Comparison of ENCODE assay signal across 8 mouse cellular contexts in the genomic region with DNA sequence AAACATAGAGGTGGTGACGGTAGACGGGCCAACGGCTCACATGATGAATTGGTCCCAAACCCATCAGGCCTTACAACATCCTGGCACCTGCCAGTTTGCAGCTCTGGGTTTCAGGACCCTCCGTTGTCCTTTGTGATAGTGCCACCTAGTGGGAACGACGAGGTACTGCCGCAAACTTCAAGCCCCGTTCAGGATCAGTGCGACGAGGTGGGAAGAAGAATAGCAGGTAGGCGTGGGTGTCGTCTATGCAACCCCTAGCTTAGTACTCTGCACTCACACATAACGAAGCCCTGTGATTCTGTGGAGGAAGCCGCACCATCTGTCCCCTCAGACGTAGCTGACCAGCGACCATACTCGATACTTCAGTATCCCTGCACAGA. TPM values are rescaled to one million over a fixed set of nuclear protein-coding genes. Genes with fewer than 3 reads are reported as not detected.
DNase-seq lines count a peak whose midpoint lies in the region; ATAC-seq lines count a peak whose summit lies in the region.

No protein-coding gene starts in this region.

- DNase-seq in WW6 (ENCODE audit: low read depth, low spot score): peak; percentile 85
- DNase-seq in cerebellum, postnatal 4 days (ENCODE audit: low spot score in 2 of 2): peak; percentile 72 to 90
- peak; percentile 86 for DNase-seq in gastrocnemius, adult 18-20 months (ENCODE audit: low spot score)
- DNase-seq in left cerebral cortex, adult 11 months (ENCODE audit: low spot score): peak; percentile 67
- peak; percentile 87 for DNase-seq in lung, postnatal 36 days
- peak; percentile 92 for DNase-seq in retina, embryonic 14.5 days (ENCODE audit: low spot score)
- DNase-seq in thymus, postnatal 36 days: peak; percentile 85 to 88

- peaks cover 38% of the 10 kb centered on the region for H3K4me1 ChIP-seq in hindbrain, embryonic 15.5 days (replicated peaks)

- peak overlapping the region; percentile 94 for H3K27ac ChIP-seq in hindbrain, embryonic 15.5 days (replicated peaks)

- no peak for ATAC-seq in hindbrain, embryonic 15.5 days (ENCODE audit: low FRiP score, low read depth)

- peak overlapping the region; percentile 62 for H3K9ac ChIP-seq in hindbrain, embryonic 15.5 days

- H3K27me3 ChIP-seq in hindbrain, embryonic 15.5 days: no peaks in the 10 kb centered on the region

- no peaks in the 10 kb centered on the region for H3K9me3 ChIP-seq in hindbrain, embryonic 15.5 days

- peak overlapping the region; percentile 92 for H3K4me2 ChIP-seq in hindbrain, embryonic 15.5 days

- H3K4me3 ChIP-seq in hindbrain, embryonic 15.5 days: peak overlapping the region; percentile 79

- H3K36me3 ChIP-seq in hindbrain, embryonic 15.5 days: peaks cover 15% of the 10 kb centered on the region

- WGBS in hindbrain, embryonic 15.5 days: under 1% methylated on average over 17 of the region's 17 CpGs

RNA-seq across cellular contexts. Expression of a gene that starts 0.8 kb away (rescaled TPM):
- 10 to 100 TPM; 13.1 to 14.0 TPM for total RNA-seq in gastrocnemius, adult 18-20 months (2021)
- polyA plus RNA-seq in hindbrain, embryonic 15.5 days (2015; fragmentation: Nextera tagmentation; extraction: Ambion mirVana): 12.2 and 12.3 TPM in 2 replicates

RNA-seq across cellular contexts. Expression of a gene that starts 8.1 kb away (rescaled TPM):
- under 1 TPM; 0.09 to 0.16 TPM for total RNA-seq in gastrocnemius, adult 18-20 months (2021)
- 23.3 and 27.4 TPM in 2 replicates for polyA plus RNA-seq in hindbrain, embryonic 15.5 days (2015; fragmentation: Nextera tagmentation; extraction: Ambion mirVana)

RNA-seq across cellular contexts. Expression of a gene that starts 57.8 kb away (rescaled TPM):
- total RNA-seq in gastrocnemius, adult 18-20 months (2021): 1 to 10 TPM; 1.9 to 2.3 TPM
- 27.1 and 30.3 TPM in 2 replicates for polyA plus RNA-seq in hindbrain, embryonic 15.5 days (2015; fragmentation: Nextera tagmentation; extraction: Ambion mirVana)

RNA-seq across cellular contexts. Expression of a gene that starts 58.6 kb away (rescaled TPM):
- total RNA-seq in gastrocnemius, adult 18-20 months (2021): 1 to 10 TPM; 2.8 to 4.8 TPM
- polyA plus RNA-seq in hindbrain, embryonic 15.5 days (2015; fragmentation: Nextera tagmentation; extraction: Ambion mirVana): 1.6 and 1.8 TPM in 2 replicates
